Mouse (Mus musculus): ENCODE results near the gene Lexm. TPM values are rescaled to one million over a fixed set of nuclear protein-coding genes. Genes with fewer than 3 reads are reported as not detected.

Gene Lexm
- polyA plus RNA-seq, 1 experiment from 2014 or later: not detected

- DNase-seq (ENCODE audit: low spot score) (no peak), ATAC-seq (no peak)
- no peaks in the 10 kb centered on the region for H3K27me3 ChIP-seq (replicated peaks; ENCODE audit: control insufficient read depth, insufficient read depth, low read length)
- H3K9me3 ChIP-seq (replicated peaks; ENCODE audit: control insufficient read depth, low read length): no peaks in the 10 kb centered on the region
- H3K4me3 ChIP-seq (ENCODE audit: low read depth, low read length): no peak overlapping the region
- H3K4me2 ChIP-seq (ENCODE audit: low read length): no peak overlapping the region
- WGBS: 50% methylated on average over 1 of the region's 1 CpGs
- no peak overlapping the region for H3K9ac ChIP-seq (ENCODE audit: low read length)
- H3K27ac ChIP-seq (ENCODE audit: low read depth, low read length): no peak overlapping the region
- no peaks in the 10 kb centered on the region for H3K36me3 ChIP-seq (ENCODE audit: control insufficient read depth, insufficient read depth, low read length)
- no peaks in the 10 kb centered on the region for H3K4me1 ChIP-seq (ENCODE audit: control insufficient read depth, insufficient read depth, low read length)
Observed at GRCm38 (mm10) chr4:106599415-106599814, 17.6 kb downstream of the Lexm start.

GRCm38 (mm10) chr4:106597741-106598140 lies 19.3 kb downstream of the Lexm start:
- H3K27me3 ChIP-seq (replicated peaks; ENCODE audit: control insufficient read depth, insufficient read depth, low read length): no peaks in the 10 kb centered on the region
- WGBS: 79% methylated on average over 4 of the region's 4 CpGs
- H3K4me1 ChIP-seq (ENCODE audit: control insufficient read depth, insufficient read depth, low read length): no peaks in the 10 kb centered on the region
- H3K9me3 ChIP-seq (replicated peaks; ENCODE audit: control insufficient read depth, low read length): no peaks in the 10 kb centered on the region
- H3K27ac ChIP-seq (ENCODE audit: low read depth, low read length): no peak overlapping the region
- no peak overlapping the region for H3K9ac ChIP-seq (ENCODE audit: low read length)
- DNase-seq (ENCODE audit: low spot score) (no peak), ATAC-seq (no peak)
- H3K4me3 ChIP-seq (ENCODE audit: low read depth, low read length): no peak overlapping the region
- no peak overlapping the region for H3K4me2 ChIP-seq (ENCODE audit: low read length)
- no peaks in the 10 kb centered on the region for H3K36me3 ChIP-seq (ENCODE audit: control insufficient read depth, insufficient read depth, low read length)

- Histone ChIP-seq H3K9me3 (replicated peaks; ENCODE audit: control insufficient read depth, low read length) (no peaks in the 10 kb centered on the region), H3K4me2 (ENCODE audit: low read length) (no peak overlapping the region), H3K4me1 (ENCODE audit: control insufficient read depth, insufficient read depth, low read length) (no peaks in the 10 kb centered on the region), H3K27me3 (replicated peaks; ENCODE audit: control insufficient read depth, insufficient read depth, low read length) (no peaks in the 10 kb centered on the region), H3K9ac (ENCODE audit: low read length) (no peak overlapping the region), H3K27ac (ENCODE audit: low read depth, low read length) (no peak overlapping the region), H3K4me3 (ENCODE audit: low read depth, low read length) (no peak overlapping the region), H3K36me3 (ENCODE audit: control insufficient read depth, insufficient read depth, low read length) (no peaks in the 10 kb centered on the region)
- 80% methylated on average over 9 of the region's 9 CpGs for WGBS
- DNase-seq (ENCODE audit: low spot score): no peak
- no peak for ATAC-seq
Observed at GRCm38 (mm10) chr4:106597055-106597454, 20.0 kb downstream of the Lexm start.

- no peak overlapping the region for H3K4me3 ChIP-seq (ENCODE audit: low read depth, low read length)
Observed at GRCm38 (mm10) chr4:106596200-106596599, 20.8 kb downstream of the Lexm start.

GRCm38 (mm10) chr4:106593636-106594035 lies 23.4 kb downstream of the Lexm start:
- ATAC-seq: no peak

More at GRCm38 (mm10) chr4:106596200-106596599, 20.8 kb downstream of the Lexm start:
- Histone ChIP-seq H3K4me1 (ENCODE audit: control insufficient read depth, insufficient read depth, low read length) (no peaks in the 10 kb centered on the region), H3K27me3 (replicated peaks; ENCODE audit: control insufficient read depth, insufficient read depth, low read length) (no peaks in the 10 kb centered on the region), H3K4me2 (ENCODE audit: low read length) (no peak overlapping the region), H3K9ac (ENCODE audit: low read length) (no peak overlapping the region), H3K9me3 (replicated peaks; ENCODE audit: control insufficient read depth, low read length) (no peaks in the 10 kb centered on the region), H3K36me3 (ENCODE audit: control insufficient read depth, insufficient read depth, low read length) (0 out of 2 replicates have a peak, but pooled peaks cover under 1% of the 10 kb centered on the region), H3K27ac (ENCODE audit: low read depth, low read length) (no peak overlapping the region)
- DNase-seq (ENCODE audit: low spot score) (no peak), ATAC-seq (no peak)
- WGBS: 68% methylated on average over 3 of the region's 3 CpGs

GRCm38 (mm10) chr4:106590871-106591270 lies 26.2 kb downstream of the Lexm start:
- H3K9ac ChIP-seq (ENCODE audit: low read length): no peak overlapping the region
- no peaks in the 10 kb centered on the region for H3K27me3 ChIP-seq (replicated peaks; ENCODE audit: control insufficient read depth, insufficient read depth, low read length)
- no peak overlapping the region for H3K4me2 ChIP-seq (ENCODE audit: low read length)
- H3K27ac ChIP-seq (ENCODE audit: low read depth, low read length): no peak overlapping the region
- H3K9me3 ChIP-seq (replicated peaks; ENCODE audit: control insufficient read depth, low read length): no peaks in the 10 kb centered on the region
- 88% methylated on average over 9 of the region's 9 CpGs for WGBS
- ATAC-seq (no peak), DNase-seq (ENCODE audit: low spot score) (no peak)
- no peaks in the 10 kb centered on the region for H3K4me1 ChIP-seq (ENCODE audit: control insufficient read depth, insufficient read depth, low read length)
- peaks cover 45% of the 10 kb centered on the region for H3K36me3 ChIP-seq (ENCODE audit: control insufficient read depth, insufficient read depth, low read length)
- H3K4me3 ChIP-seq (ENCODE audit: low read depth, low read length): no peak overlapping the region

More at GRCm38 (mm10) chr4:106593636-106594035, 23.4 kb downstream of the Lexm start:
- 65% methylated on average over 7 of the region's 7 CpGs for WGBS
- H3K27ac ChIP-seq (ENCODE audit: low read depth, low read length): no peak overlapping the region
- H3K36me3 ChIP-seq (ENCODE audit: control insufficient read depth, insufficient read depth, low read length): peaks cover 18% of the 10 kb centered on the region
- no peak for DNase-seq (ENCODE audit: low spot score)
- no peak overlapping the region for H3K4me3 ChIP-seq (ENCODE audit: low read depth, low read length)
- no peak overlapping the region for H3K9ac ChIP-seq (ENCODE audit: low read length)
- H3K4me1 ChIP-seq (ENCODE audit: control insufficient read depth, insufficient read depth, low read length): no peaks in the 10 kb centered on the region
- H3K4me2 ChIP-seq (ENCODE audit: low read length): no peak overlapping the region
- H3K9me3 ChIP-seq (replicated peaks; ENCODE audit: control insufficient read depth, low read length): no peaks in the 10 kb centered on the region
- H3K27me3 ChIP-seq (replicated peaks; ENCODE audit: control insufficient read depth, insufficient read depth, low read length): no peaks in the 10 kb centered on the region

- 84% methylated on average over 9 of the region's 9 CpGs for WGBS
- Histone ChIP-seq H3K9ac (ENCODE audit: low read length) (no peak overlapping the region), H3K9me3 (replicated peaks; ENCODE audit: control insufficient read depth, low read length) (no peaks in the 10 kb centered on the region), H3K27ac (ENCODE audit: low read depth, low read length) (no peak overlapping the region), H3K36me3 (ENCODE audit: control insufficient read depth, insufficient read depth, low read length) (peaks cover 52% of the 10 kb centered on the region), H3K27me3 (replicated peaks; ENCODE audit: control insufficient read depth, insufficient read depth, low read length) (no peaks in the 10 kb centered on the region), H3K4me3 (ENCODE audit: low read depth, low read length) (no peak overlapping the region), H3K4me2 (ENCODE audit: low read length) (no peak overlapping the region), H3K4me1 (ENCODE audit: control insufficient read depth, insufficient read depth, low read length) (no peaks in the 10 kb centered on the region)
- no peak for DNase-seq (ENCODE audit: low spot score)
- no peak for ATAC-seq
Observed at GRCm38 (mm10) chr4:106590142-106590541, 26.9 kb downstream of the Lexm start.

GRCm38 (mm10) chr4:106587075-106587474 lies 30.0 kb downstream of the Lexm start:
- Histone ChIP-seq H3K36me3 (ENCODE audit: control insufficient read depth, insufficient read depth, low read length) (peaks cover 82% of the 10 kb centered on the region), H3K4me1 (ENCODE audit: control insufficient read depth, insufficient read depth, low read length) (no peaks in the 10 kb centered on the region), H3K27ac (ENCODE audit: low read depth, low read length) (no peak overlapping the region), H3K27me3 (replicated peaks; ENCODE audit: control insufficient read depth, insufficient read depth, low read length) (no peaks in the 10 kb centered on the region), H3K9me3 (replicated peaks; ENCODE audit: control insufficient read depth, low read length) (no peaks in the 10 kb centered on the region), H3K4me3 (ENCODE audit: low read depth, low read length) (no peak overlapping the region), H3K4me2 (ENCODE audit: low read length) (no peak overlapping the region), H3K9ac (ENCODE audit: low read length) (no peak overlapping the region)
- ATAC-seq (no peak), DNase-seq (ENCODE audit: low spot score) (no peak)
- WGBS: 96% methylated on average over 6 of the region's 6 CpGs

GRCm38 (mm10) chr4:106584665-106585064 lies 32.4 kb downstream of the Lexm start:
- no peak overlapping the region for H3K9ac ChIP-seq (ENCODE audit: low read length)
- WGBS: 92% methylated on average over 4 of the region's 4 CpGs
- DNase-seq (ENCODE audit: low spot score) (no peak), ATAC-seq (no peak)
- no peak overlapping the region for H3K27ac ChIP-seq (ENCODE audit: low read depth, low read length)
- H3K4me1 ChIP-seq (ENCODE audit: control insufficient read depth, insufficient read depth, low read length): no peaks in the 10 kb centered on the region
- H3K4me2 ChIP-seq (ENCODE audit: low read length): no peak overlapping the region
- H3K9me3 ChIP-seq (replicated peaks; ENCODE audit: control insufficient read depth, low read length): no peaks in the 10 kb centered on the region
- peaks cover 95% of the 10 kb centered on the region for H3K36me3 ChIP-seq (ENCODE audit: control insufficient read depth, insufficient read depth, low read length)
- no peak overlapping the region for H3K4me3 ChIP-seq (ENCODE audit: low read depth, low read length)
- H3K27me3 ChIP-seq (replicated peaks; ENCODE audit: control insufficient read depth, insufficient read depth, low read length): no peaks in the 10 kb centered on the region
